Comparison of ENCODE assay signal across 26 mouse cellular contexts in the genomic region with DNA sequence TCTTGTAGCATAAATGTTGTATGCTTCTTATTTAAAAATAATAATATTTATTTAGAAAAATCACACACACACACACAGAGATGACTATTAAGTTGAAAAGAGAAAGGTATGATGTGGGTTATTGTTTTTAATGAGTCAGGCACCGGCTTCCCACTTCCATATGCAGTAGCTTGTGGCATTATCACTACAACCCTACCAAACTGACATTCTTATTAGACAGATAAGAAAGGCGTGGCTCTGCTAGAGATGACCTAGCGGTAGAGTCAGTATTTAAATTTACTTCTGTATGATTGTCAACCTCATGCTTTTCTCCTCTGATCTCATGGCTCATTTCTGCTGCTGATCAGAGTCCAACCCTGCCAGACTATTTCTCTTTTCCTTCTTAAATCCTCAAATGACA.
DNase-seq lines count a peak whose midpoint lies in the region; ATAC-seq and TF ChIP-seq lines count a peak whose summit lies in the region.
"Had no signal": no experiment of that assay in that cellular context is flagged by ENCODE, and none has a peak within 500 bp of the region (broad histone marks: within the 10 kb centered on the region; RNA-seq: fewer than 3 reads in every experiment).

No protein-coding gene starts in this region.

- H3K27ac ChIP-seq in liver, embryonic 12.5 days = no peak overlapping the region
- H3K27ac ChIP-seq in liver, embryonic 14.5 days = no peak overlapping the region
- no peak overlapping the region for H3K27ac ChIP-seq in liver, embryonic 11.5 days (ENCODE audit: low read depth, low read length)
- H3K27ac ChIP-seq in hindbrain, embryonic 12.5 days = no peak overlapping the region
- H3K27ac ChIP-seq: embryonic facial prominence, embryonic 10.5 days; embryonic facial prominence, embryonic 12.5 days; forebrain, embryonic 13.5 days; forebrain, embryonic 15.5 days had no signal

- no peak overlapping the region for H3K9ac ChIP-seq in liver, embryonic 12.5 days
- H3K9ac ChIP-seq in liver, embryonic 14.5 days (replicated peaks) = no peak overlapping the region
- no peak overlapping the region for H3K9ac ChIP-seq in liver, embryonic 11.5 days (ENCODE audit: low read depth, low read length)
- H3K9ac ChIP-seq in hindbrain, embryonic 12.5 days = no peak overlapping the region
- H3K9ac ChIP-seq: embryonic facial prominence, embryonic 12.5 days; forebrain, embryonic 13.5 days; forebrain, embryonic 15.5 days; forebrain, postnatal 0 days had no signal

- ATAC-seq in liver, embryonic 12.5 days = 0 out of 2 replicates have a peak, but pooled peaks have one; percentile 54
- no peak for ATAC-seq in liver, embryonic 14.5 days (ENCODE audit: insufficient read depth)
- ATAC-seq in liver, embryonic 11.5 days (replicated peaks; ENCODE audit: low FRiP score) = no peak
- 0 out of 2 replicates have a peak, but pooled peaks have one; percentile 50 for ATAC-seq in common myeloid progenitor, adult 5-6 weeks (replicated peaks; ENCODE audit: low read depth, poor library complexity, severe bottlenecking)
- peak; percentile 93 for ATAC-seq in megakaryocyte-erythroid progenitor cell, adult 5-6 weeks (replicated peaks; ENCODE audit: low FRiP score, low TSS enrichment, poor library complexity, severe bottlenecking)
- no peak for ATAC-seq in activated CD4-positive, CD25-positive, alpha-beta regulatory T cell, adult 4 months
- no peak for ATAC-seq in hindbrain, embryonic 12.5 days (ENCODE audit: low FRiP score)
- ATAC-seq: CD4-positive, CD25-positive, alpha-beta regulatory T cell, adult 4 months; forebrain, embryonic 13.5 days; forebrain, embryonic 15.5 days; forebrain, postnatal 0 days had no signal

- no peak overlapping the region for H3K4me2 ChIP-seq in liver, embryonic 12.5 days
- H3K4me2 ChIP-seq in liver, embryonic 14.5 days (ENCODE audit: low read depth) = no peak overlapping the region
- no peak overlapping the region for H3K4me2 ChIP-seq in liver, embryonic 11.5 days
- H3K4me2 ChIP-seq in hindbrain, embryonic 12.5 days (replicated peaks) = no peak overlapping the region
- H3K4me2 ChIP-seq: embryonic facial prominence, embryonic 12.5 days; forebrain, embryonic 13.5 days; forebrain, embryonic 15.5 days had no signal

- no peak overlapping the region for H3K4me3 ChIP-seq in liver, embryonic 12.5 days
- H3K4me3 ChIP-seq in liver, embryonic 14.5 days (ENCODE audit: insufficient read depth in 1 of 2, low read depth in 2 of 2, low read length in 2 of 2) = no peak overlapping the region
- no peak overlapping the region for H3K4me3 ChIP-seq in liver, embryonic 11.5 days (ENCODE audit: low read depth, low read length)
- H3K4me3 ChIP-seq in hindbrain, embryonic 12.5 days = no peak overlapping the region
- H3K4me3 ChIP-seq: embryonic facial prominence, embryonic 10.5 days; embryonic facial prominence, embryonic 12.5 days; forebrain, embryonic 13.5 days; forebrain, embryonic 15.5 days had no signal

- TF ChIP-seq EP300 in liver, embryonic 14.5 days (IDR thresholded peaks at IDR 0.05; ENCODE audit: low read depth) = peak; percentile 44; the same call in 1 of the 2 replicates

- WGBS in liver, embryonic 12.5 days (ENCODE audit: insufficient replicate concordance) = 20% methylated on average over 3 of the region's 3 CpGs
- 26% methylated on average over 3 of the region's 3 CpGs for WGBS in liver, embryonic 14.5 days (ENCODE audit: insufficient replicate concordance)
- WGBS in liver, embryonic 11.5 days = 56% methylated on average over 3 of the region's 3 CpGs
- 88% methylated on average over 3 of the region's 3 CpGs for WGBS in hindbrain, embryonic 12.5 days

- 0 out of 2 replicates have a peak, but pooled peaks cover 2% of the 10 kb centered on the region for H3K4me1 ChIP-seq in liver, embryonic 12.5 days
- no peaks in the 10 kb centered on the region; a peak in 1 of 4 replicates for H3K4me1 ChIP-seq in liver, embryonic 14.5 days (replicated peaks; ENCODE audit: control insufficient read depth in 2 of 2, insufficient read depth in 2 of 2, low read length in 1 of 2)
- H3K4me1 ChIP-seq in liver, embryonic 11.5 days (replicated peaks; ENCODE audit: control insufficient read depth, insufficient read depth, low read length) = no peaks in the 10 kb centered on the region
- peaks cover 12% of the 10 kb centered on the region for H3K4me1 ChIP-seq in hindbrain, embryonic 12.5 days

- no peak for DNase-seq in liver
- DNase-seq in liver, embryonic 14.5 days (ENCODE audit: low read depth in 3 of 3, low spot score in 3 of 3) = no peak
- no peak for DNase-seq in liver, embryonic 11.5 days (ENCODE audit: low spot score)
- DNase-seq: adrenal gland, adult 8-10 months; adrenal gland, postnatal 14 days; adrenal gland, postnatal 36 days; B cell, adult 2 months; cerebellum, adult 11 months; cerebellum, adult 18-20 months; cerebellum, adult 8-10 months; cerebellum, adult 9-11 months; cerebellum, postnatal 14 days; cerebellum, postnatal 36 days; forebrain, postnatal 0 days had no signal

- no peaks in the 10 kb centered on the region for H3K27me3 ChIP-seq in liver, embryonic 12.5 days (replicated peaks)
- no peaks in the 10 kb centered on the region for H3K27me3 ChIP-seq in liver, embryonic 14.5 days (ENCODE audit: control insufficient read depth, insufficient read depth, low read length)
- H3K27me3 ChIP-seq in liver, embryonic 11.5 days (replicated peaks; ENCODE audit: control insufficient read depth, insufficient read depth, low read length) = no peaks in the 10 kb centered on the region
- no peaks in the 10 kb centered on the region for H3K27me3 ChIP-seq in hindbrain, embryonic 12.5 days
- H3K27me3 ChIP-seq: CH12.LX; embryonic facial prominence, embryonic 12.5 days; forebrain, embryonic 13.5 days; forebrain, embryonic 15.5 days had no signal

- no peaks in the 10 kb centered on the region for H3K9me3 ChIP-seq in liver, embryonic 12.5 days (replicated peaks)
- H3K9me3 ChIP-seq in liver, embryonic 14.5 days (ENCODE audit: control insufficient read depth, low read length) = no peaks in the 10 kb centered on the region
- H3K9me3 ChIP-seq in liver, embryonic 11.5 days (ENCODE audit: control insufficient read depth, low read length) = no peaks in the 10 kb centered on the region
- no peaks in the 10 kb centered on the region for H3K9me3 ChIP-seq in hindbrain, embryonic 12.5 days (replicated peaks)
- H3K9me3 ChIP-seq: embryonic facial prominence, embryonic 10.5 days; embryonic facial prominence, embryonic 12.5 days; forebrain, embryonic 13.5 days; forebrain, embryonic 15.5 days; G1E had no signal

- TF ChIP-seq CTCF in liver, embryonic 14.5 days (IDR thresholded peaks at IDR 0.05; ENCODE audit: low read depth) = no peak

- no peaks in the 10 kb centered on the region for H3K36me3 ChIP-seq in liver, embryonic 12.5 days
- no peaks in the 10 kb centered on the region for H3K36me3 ChIP-seq in liver, embryonic 14.5 days (replicated peaks; ENCODE audit: control insufficient read depth, insufficient read depth, low read depth)
- no peaks in the 10 kb centered on the region for H3K36me3 ChIP-seq in liver, embryonic 11.5 days (ENCODE audit: control insufficient read depth, insufficient read depth, low read length)
- no peaks in the 10 kb centered on the region for H3K36me3 ChIP-seq in hindbrain, embryonic 12.5 days
- H3K36me3 ChIP-seq: embryonic facial prominence, embryonic 10.5 days; embryonic facial prominence, embryonic 12.5 days; forebrain, embryonic 15.5 days; G1E had no signal

Comparison
In these comparisons a context has a peak if more than half of its experiments do, and no peak if none do; other contexts are left out.
1. ATAC-seq: peak in liver, embryonic 12.5 days (single experiment), common myeloid progenitor, adult 5-6 weeks (single experiment) and megakaryocyte-erythroid progenitor cell, adult 5-6 weeks (single experiment); none in liver, embryonic 14.5 days (single experiment), liver, embryonic 11.5 days (single experiment), activated CD4-positive, CD25-positive, alpha-beta regulatory T cell, adult 4 months (single experiment) and hindbrain, embryonic 12.5 days (single experiment).